Mouse (Mus musculus): Measurements from ENCODE around the gene Kirrel2. TPM values are rescaled to one million over a fixed set of nuclear protein-coding genes. Genes with fewer than 3 reads are reported as not detected.

Gene Kirrel2
- polyA plus RNA-seq, 1 experiment = not detected

- Histone ChIP-seq H3K4me3 (replicated peaks; ENCODE audit: extremely low read depth, low read depth, low read length) (no peak overlapping the region), H3K4me1 (ENCODE audit: control insufficient read depth, insufficient read depth, low read length) (no peaks in the 10 kb centered on the region)
- 69% methylated on average over 10 of the region's 10 CpGs for WGBS
- DNase-seq = no peak
- TF ChIP-seq CTCF (IDR thresholded peaks at IDR 0.05; ENCODE audit: insufficient read depth, low read length) (no peak), POLR2A (IDR thresholded peaks at IDR 0.05; ENCODE audit: borderline replicate concordance, extremely low read depth, low read depth, low read length) (no peak)
Observed at GRCm38 (mm10) chr7:30434701-30435100, 22.8 kb downstream of the Kirrel2 start.

GRCm38 (mm10) chr7:30434238-30434637, 23.3 kb downstream of the Kirrel2 start:
- Histone ChIP-seq H3K4me1 (ENCODE audit: control insufficient read depth, insufficient read depth, low read length) (no peaks in the 10 kb centered on the region), H3K4me3 (replicated peaks; ENCODE audit: extremely low read depth, low read depth, low read length) (no peak overlapping the region)
- 3% methylated on average over 10 of the region's 10 CpGs for WGBS
- TF ChIP-seq POLR2A (IDR thresholded peaks at IDR 0.05; ENCODE audit: borderline replicate concordance, extremely low read depth, low read depth, low read length) = no peak
- DNase-seq = no peak

- Histone ChIP-seq H3K4me3 (replicated peaks; ENCODE audit: extremely low read depth, low read depth, low read length) (no peak overlapping the region), H3K4me1 (ENCODE audit: control insufficient read depth, insufficient read depth, low read length) (no peaks in the 10 kb centered on the region)
- TF ChIP-seq POLR2A (IDR thresholded peaks at IDR 0.05; ENCODE audit: borderline replicate concordance, extremely low read depth, low read depth, low read length) = no peak
- 0 out of 2 replicates have a peak, but pooled peaks have one; percentile 25 for TF ChIP-seq CTCF (IDR thresholded peaks at IDR 0.05; ENCODE audit: insufficient read depth, low read length)
- WGBS = 7% methylated on average over 3 of the region's 3 CpGs
- DNase-seq = no peak
Observed at GRCm38 (mm10) chr7:30431793-30432192, 25.7 kb downstream of the Kirrel2 start.

GRCm38 (mm10) chr7:30430191-30430590, 27.3 kb downstream of the Kirrel2 start:
- DNase-seq = no peak
- TF ChIP-seq POLR2A (IDR thresholded peaks at IDR 0.05; ENCODE audit: borderline replicate concordance, extremely low read depth, low read depth, low read length) (no peak), CTCF (IDR thresholded peaks at IDR 0.05; ENCODE audit: insufficient read depth, low read length) (no peak)
- WGBS = 34% methylated on average over 2 of the region's 2 CpGs
- H3K4me1 ChIP-seq (ENCODE audit: control insufficient read depth, insufficient read depth, low read length) = no peaks in the 10 kb centered on the region
- H3K4me3 ChIP-seq (replicated peaks; ENCODE audit: extremely low read depth, low read depth, low read length) = no peak overlapping the region

GRCm38 (mm10) chr7:30429327-30429726, 28.2 kb downstream of the Kirrel2 start:
- TF ChIP-seq CTCF (IDR thresholded peaks at IDR 0.05; ENCODE audit: insufficient read depth, low read length) (no peak), POLR2A (IDR thresholded peaks at IDR 0.05; ENCODE audit: borderline replicate concordance, extremely low read depth, low read depth, low read length) (no peak)
- Histone ChIP-seq H3K4me3 (replicated peaks; ENCODE audit: extremely low read depth, low read depth, low read length) (no peak overlapping the region), H3K4me1 (ENCODE audit: control insufficient read depth, insufficient read depth, low read length) (no peaks in the 10 kb centered on the region)
- DNase-seq = no peak

GRCm38 (mm10) chr7:30423071-30423641, 34.3 kb downstream of the Kirrel2 start:
- H3K4me3 ChIP-seq (replicated peaks; ENCODE audit: extremely low read depth, low read depth, low read length) = peak overlapping the region; percentile 67
- no peaks in the 10 kb centered on the region; the same call in 1 of the 2 replicates for H3K4me1 ChIP-seq (ENCODE audit: control insufficient read depth, insufficient read depth, low read length)
- TF ChIP-seq POLR2A (IDR thresholded peaks at IDR 0.05; ENCODE audit: borderline replicate concordance, extremely low read depth, low read depth, low read length) (0 out of 2 replicates have a peak, but pooled peaks have one; percentile 4), CTCF (IDR thresholded peaks at IDR 0.05; ENCODE audit: insufficient read depth, low read length) (no peak)
- WGBS = 13% methylated on average over 23 of the region's 23 CpGs
- peak; percentile 35 for DNase-seq

- Histone ChIP-seq H3K4me3 (replicated peaks; ENCODE audit: extremely low read depth, low read depth, low read length) (peak overlapping the region; percentile 67), H3K4me1 (ENCODE audit: control insufficient read depth, insufficient read depth, low read length) (no peaks in the 10 kb centered on the region; the same call in 1 of the 2 replicates)
- TF ChIP-seq CTCF (IDR thresholded peaks at IDR 0.05; ENCODE audit: insufficient read depth, low read length) (no peak), POLR2A (IDR thresholded peaks at IDR 0.05; ENCODE audit: borderline replicate concordance, extremely low read depth, low read depth, low read length) (no peak)
- 4% methylated on average over 9 of the region's 9 CpGs for WGBS
- DNase-seq = no peak
Observed at GRCm38 (mm10) chr7:30422560-30422959, 34.9 kb downstream of the Kirrel2 start.

GRCm38 (mm10) chr7:30421890-30422435, 35.5 kb downstream of the Kirrel2 start:
- DNase-seq = peak; percentile 80
- under 1% methylated on average over 45 of the region's 45 CpGs for WGBS
- H3K4me3 ChIP-seq (replicated peaks; ENCODE audit: extremely low read depth, low read depth, low read length) = peak overlapping the region; percentile 67
- no peaks in the 10 kb centered on the region; the same call in 1 of the 2 replicates for H3K4me1 ChIP-seq (ENCODE audit: control insufficient read depth, insufficient read depth, low read length)
- TF ChIP-seq POLR2A (IDR thresholded peaks at IDR 0.05; ENCODE audit: borderline replicate concordance, extremely low read depth, low read depth, low read length) (peak; percentile 36; the same call in 1 of the 2 replicates), CTCF (IDR thresholded peaks at IDR 0.05; ENCODE audit: insufficient read depth, low read length) (no peak)

- H3K4me3 ChIP-seq (replicated peaks; ENCODE audit: extremely low read depth, low read depth, low read length) = peak within 1 kb of the TSS; percentile 67
- H3K4me1 ChIP-seq (ENCODE audit: control insufficient read depth, insufficient read depth, low read length) = no peaks in the 10 kb centered on the region; the same call in 1 of the 2 replicates
- 5% methylated on average over 31 of the region's 31 CpGs for WGBS
- TF ChIP-seq CTCF (IDR thresholded peaks at IDR 0.05; ENCODE audit: insufficient read depth, low read length) = no peak
- TF ChIP-seq POLR2A (IDR thresholded peaks at IDR 0.05; ENCODE audit: borderline replicate concordance, extremely low read depth, low read depth, low read length) = no peak
- DNase-seq = peak; percentile 76
Observed at GRCm38 (mm10) chr7:30421175-30421889, 36.2 kb downstream of the Kirrel2 start, which contains the start of gene Nfkbid. TSS of gene Nfkbid (plus strand) at chr7:30421732.

All from lung, adult 2 months (tissue).